Mouse (Mus musculus) CD8-positive naive resting alpha-beta T cell, adult 57 days (primary cell): Measurements from ENCODE around the gene Gpa33. TPM values are rescaled to one million over a fixed set of nuclear protein-coding genes. Genes with fewer than 3 reads are reported as not detected.

Experiments
- total RNA-seq: library from RNA; stranded (reverse); gene quantifications from one replicate; pipeline ENCODE4 v1.2.4, GENCODE M21; 2023

Gene Gpa33
- not detected for total RNA-seq

GRCm38 (mm10) chr1:166130224-166130860 lies at the start of gene Gpa33:
Gene Gpa33, plus strand, starts transcription at chr1:166130238.

GRCm38 (mm10) chr1:166127719-166128118 lies 2.3 kb upstream of the Gpa33 start, which contains the start of gene Dusp27:
Gene Dusp27, minus strand, starts transcription at chr1:166127922.

Other genes with a start within 250 kb of the Gpa33 start
- 47.2 TPM for gene Pou2f1, start 127.6 kb upstream of the Gpa33 start, total RNA-seq
- not detected for gene Dusp27, start 2.3 kb upstream of the Gpa33 start, total RNA-seq
- not detected for gene Mael, start 108.5 kb downstream of the Gpa33 start, total RNA-seq
- gene Ildr2, start 123.9 kb downstream of the Gpa33 start, total RNA-seq: not detected
- gene Tada1, start 248.9 kb downstream of the Gpa33 start, total RNA-seq: 21.2 TPM